Mouse (Mus musculus) heart, embryonic 14.5 days (tissue): ENCODE measurements at regions not wholly inside any gene's neighbourhood (a gene's known extent, or its start where the extent isn't known, plus 50 kb on each side); places are given as distances from the start of the nearest gene placed in this dataset.

Experiments
- ATAC-seq: fragments of 200-750 bp; cut with Nextera tagmentation; 2 replicates; pipeline ENCODE4 v1.8.0; 2017; ENCODE audit warnings: low read depth, moderate TSS enrichment; ENCODE audit not compliant: insufficient number of reproducible peaks, insufficient read depth, low FRiP score
- H3K27ac ChIP-seq, 2 experiments: fragments of 200-500 bp in 1 of 2; fragments of 300-500 bp in 1 of 2; sonication (generic) in 1 of 2; replicated peaks in 1 of 2; 2 replicates each; pipeline ENCODE4 v1.5.1; 2012 to 2014; ENCODE audit warnings: low read depth in 2 of 2, low read length in 2 of 2, control low read depth in 1 of 2, mild to moderate bottlenecking in 1 of 2, mixed read lengths in 1 of 2; ENCODE audit not compliant: control insufficient read depth in 1 of 2, insufficient read depth in 1 of 2
- H3K27me3 ChIP-seq: fragments of 300-500 bp; sonication (generic); 2 replicates; pipeline ENCODE4 v1.6.1; 2014; ENCODE audit warnings: mild to moderate bottlenecking, low read length, control low read depth; ENCODE audit not compliant: control insufficient read depth, insufficient read depth
- H3K36me3 ChIP-seq: fragments of 300-500 bp; sonication (generic); 2 replicates; pipeline ENCODE4 v1.6.1; 2014; ENCODE audit warnings: mild to moderate bottlenecking, control low read depth, low read length, mixed read lengths; ENCODE audit not compliant: control insufficient read depth, insufficient read depth
- H3K4me1 ChIP-seq, 2 experiments: fragments of 200-500 bp in 1 of 2; fragments of 300-500 bp in 1 of 2; sonication (generic) in 1 of 2; 2 replicates each; pipeline ENCODE4 v1.6.1; 2012 to 2014; ENCODE audit warnings: low read length in 2 of 2, control low read depth in 1 of 2, mixed read lengths in 1 of 2; ENCODE audit not compliant: control insufficient read depth in 2 of 2, insufficient read depth in 2 of 2
- H3K4me2 ChIP-seq: fragments of 300-500 bp; sonication (generic); 2 replicates; pipeline ENCODE4 v1.6.1; 2014; ENCODE audit warnings: mild to moderate bottlenecking, low read length
- H3K4me3 ChIP-seq, 2 experiments: fragments of 200-500 bp in 1 of 2; fragments of 300-500 bp in 1 of 2; sonication (generic) in 1 of 2; 2 replicates each; pipeline ENCODE4 v1.5.1; 2012 to 2014; ENCODE audit warnings: low read length in 2 of 2, mild to moderate bottlenecking in 2 of 2, control low read depth in 1 of 2, low read depth in 1 of 2, moderate library complexity in 1 of 2; ENCODE audit not compliant: control insufficient read depth in 1 of 2, insufficient read depth in 1 of 2
- H3K9ac ChIP-seq: fragments of 300-500 bp; sonication (generic); 2 replicates; pipeline ENCODE4 v1.6.1; 2014; ENCODE audit warnings: mild to moderate bottlenecking, low read length
- H3K9me3 ChIP-seq: fragments of 300-500 bp; sonication (generic); 2 replicates; pipeline ENCODE4 v1.6.1; 2016; ENCODE audit warnings: low read length, control low read depth; ENCODE audit not compliant: control insufficient read depth
- WGBS: fragments of 180-500 bp; shearing (Covaris S2); extraction: QIAGEN DNeasy Blood & Tissue Kit; methylation state at CpG from one replicate; pipeline ENCODE4 v1.1.7; 2014; 5-methylcytosine and 5-hydroxymethylcytosine counted together

- no peak overlapping the region for H3K27ac ChIP-seq
- no peaks in the 10 kb centered on the region for H3K36me3 ChIP-seq
- 60% methylated on average over 8 of the region's 8 CpGs for WGBS
- H3K9ac ChIP-seq: no peak overlapping the region
- no peak overlapping the region for H3K4me3 ChIP-seq
- H3K4me1 ChIP-seq: peaks cover 6 to 8% of the 10 kb centered on the region in 2 experiments; a peak in 3 of 4 replicates
- no peaks in the 10 kb centered on the region for H3K9me3 ChIP-seq
- H3K4me2 ChIP-seq: no peak overlapping the region
- H3K27me3 ChIP-seq: no peaks in the 10 kb centered on the region
- no peak for ATAC-seq
Observed at GRCm38 (mm10) chr12:69486903-69487302, 95.9 kb downstream of the Vcpkmt start.

DNA sequence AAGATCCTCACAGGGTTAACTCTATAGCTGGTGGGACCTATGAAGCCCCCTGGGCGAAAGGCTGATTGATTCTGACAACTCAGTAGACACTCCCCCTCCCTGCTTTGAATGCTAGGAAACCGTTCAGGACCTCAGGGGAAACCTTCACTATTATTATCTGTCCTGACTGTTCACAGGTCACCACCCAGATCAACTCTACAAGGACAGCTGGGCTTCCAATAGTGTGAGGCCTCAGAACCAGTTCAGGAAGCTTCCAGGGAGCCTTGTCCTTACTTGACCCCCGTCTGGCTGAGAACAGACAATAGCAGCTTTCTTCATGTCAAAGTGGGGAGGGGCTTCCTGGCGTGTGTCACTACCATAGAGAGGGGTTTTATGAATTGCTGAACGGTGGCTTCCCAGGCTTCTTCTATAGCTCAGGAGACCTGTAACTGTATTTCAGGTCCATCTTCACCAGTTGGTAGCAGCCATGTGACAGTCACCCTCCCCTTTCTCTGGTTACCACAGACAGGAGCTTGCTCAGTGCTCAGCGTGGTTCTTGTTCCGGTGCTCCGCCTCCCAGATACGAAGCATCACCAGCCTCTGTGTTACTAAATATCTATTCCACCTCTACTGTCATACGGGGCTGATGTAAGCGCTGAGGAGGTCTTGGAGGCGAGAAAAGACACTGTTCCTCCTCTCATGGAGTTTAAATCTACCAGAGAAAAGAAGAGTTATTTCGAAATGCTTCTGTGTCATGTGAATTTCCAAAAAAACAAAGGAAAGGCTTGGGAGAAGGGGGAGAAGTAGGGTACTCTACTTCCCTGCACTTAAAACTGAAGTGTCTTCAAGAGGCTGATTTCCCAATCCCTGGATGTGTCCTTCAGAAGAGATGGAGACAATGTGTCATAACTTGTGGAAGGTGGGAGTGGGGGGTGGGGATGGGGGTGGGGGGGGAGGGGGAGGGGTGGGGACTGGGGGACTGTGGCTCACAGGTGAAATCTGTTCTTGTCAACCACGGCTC, 96.9 kb downstream of the Vcpkmt start:
- Histone ChIP-seq H3K9ac (no peak overlapping the region), H3K36me3 (no peaks in the 10 kb centered on the region), H3K4me3 (no peak overlapping the region), H3K4me2 (peak overlapping the region; percentile 41), H3K27me3 (no peaks in the 10 kb centered on the region), H3K4me1 (peaks cover 6 to 8% of the 10 kb centered on the region in 2 experiments; a peak in 3 of 4 replicates), H3K27ac (no peak overlapping the region), H3K9me3 (no peaks in the 10 kb centered on the region)
- ATAC-seq: no peak; the same call in 1 of the 2 replicates
- WGBS: 33% methylated on average over 14 of the region's 14 CpGs

GRCm38 (mm10) chr12:69481420-69481819, 101.4 kb downstream of the Vcpkmt start:
- ATAC-seq: no peak
- H3K27ac ChIP-seq: no peak overlapping the region
- H3K9me3 ChIP-seq: no peaks in the 10 kb centered on the region
- no peak overlapping the region for H3K9ac ChIP-seq
- H3K36me3 ChIP-seq: no peaks in the 10 kb centered on the region
- no peaks in the 10 kb centered on the region for H3K27me3 ChIP-seq
- peaks cover 11 to 15% of the 10 kb centered on the region in 2 experiments for H3K4me1 ChIP-seq
- H3K4me3 ChIP-seq: no peak overlapping the region
- WGBS: 83% methylated on average over 3 of the region's 3 CpGs
- no peak overlapping the region for H3K4me2 ChIP-seq

DNA sequence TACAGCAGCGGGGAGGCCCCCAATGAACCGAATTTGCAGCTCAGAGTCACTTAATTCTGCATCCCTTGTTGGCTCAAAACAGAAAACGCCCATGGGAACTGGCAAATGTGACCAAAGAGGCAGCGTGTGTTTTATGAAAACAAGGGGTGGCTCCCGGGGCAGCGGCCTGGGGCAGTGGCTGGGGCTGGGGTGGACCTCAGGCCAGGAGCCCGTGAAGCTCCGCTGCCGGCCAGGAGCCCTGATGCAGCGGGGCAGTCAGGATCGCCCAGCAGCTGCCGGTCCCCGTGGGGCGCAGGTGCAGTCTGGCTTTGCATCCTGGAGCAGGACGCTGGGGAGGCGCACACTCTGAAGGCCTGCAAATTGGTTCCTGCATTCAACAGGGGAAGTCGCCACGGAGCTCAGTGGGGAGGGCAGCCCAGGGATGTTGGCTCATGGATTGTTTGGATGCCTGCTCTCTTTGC, 104.4 kb upstream of the Gm9887 start:
- H3K4me3 ChIP-seq: peak overlapping the region in 1 of 2 experiments; percentile 13; a peak in 1 of 4 replicates
- H3K27ac ChIP-seq: no peak overlapping the region
- H3K4me2 ChIP-seq: peak overlapping the region; percentile 54
- WGBS: 22% methylated on average over 18 of the region's 18 CpGs
- H3K9me3 ChIP-seq: no peaks in the 10 kb centered on the region
- no peaks in the 10 kb centered on the region for H3K27me3 ChIP-seq
- no peak overlapping the region for H3K9ac ChIP-seq
- ATAC-seq: no peak
- peaks cover 23 to 33% of the 10 kb centered on the region in 2 experiments for H3K4me1 ChIP-seq
- no peaks in the 10 kb centered on the region for H3K36me3 ChIP-seq

DNA sequence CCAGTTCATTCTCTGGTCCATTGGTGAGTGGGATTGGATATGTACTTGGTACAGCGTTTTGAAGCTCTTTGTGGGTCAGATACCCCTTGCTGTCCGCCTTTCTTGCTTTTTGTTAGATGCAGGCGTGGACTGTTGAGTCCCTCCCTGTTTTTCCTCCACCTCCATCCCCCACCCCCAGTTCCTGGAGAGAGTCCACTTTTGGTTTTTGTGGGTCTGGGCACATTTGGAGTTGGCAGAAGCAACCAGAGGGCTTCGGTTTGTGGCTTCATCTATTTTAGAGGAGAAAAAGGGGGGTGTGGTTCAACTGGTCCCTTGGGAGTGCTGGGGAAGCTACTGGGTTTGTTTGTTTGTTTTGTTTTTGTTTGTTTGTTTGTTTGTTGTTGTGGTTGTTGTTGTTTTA, 103.9 kb upstream of the Gm9887 start:
- H3K9ac ChIP-seq: no peak overlapping the region
- H3K4me3 ChIP-seq: no peak overlapping the region
- WGBS: 88% methylated on average over 4 of the region's 4 CpGs
- H3K36me3 ChIP-seq: no peaks in the 10 kb centered on the region
- ATAC-seq: no peak
- H3K9me3 ChIP-seq: no peaks in the 10 kb centered on the region
- H3K4me2 ChIP-seq: no peak overlapping the region
- H3K27ac ChIP-seq: no peak overlapping the region
- no peaks in the 10 kb centered on the region for H3K27me3 ChIP-seq
- peaks cover 23 to 33% of the 10 kb centered on the region in 2 experiments for H3K4me1 ChIP-seq

- Histone ChIP-seq H3K4me1 (peaks cover 23 to 33% of the 10 kb centered on the region in 2 experiments), H3K9me3 (no peaks in the 10 kb centered on the region), H3K36me3 (no peaks in the 10 kb centered on the region), H3K9ac (no peak overlapping the region), H3K4me3 (no peak overlapping the region), H3K4me2 (no peak overlapping the region), H3K27ac (no peak overlapping the region), H3K27me3 (no peaks in the 10 kb centered on the region)
- ATAC-seq: no peak; the same call in none of the 2 replicates
- 69% methylated on average over 17 of the region's 17 CpGs for WGBS
Observed at GRCm38 (mm10) chr12:69474916-69475661, 102.8 kb upstream of the Gm9887 start.

GRCm38 (mm10) chr12:69474141-69474915, 102.1 kb upstream of the Gm9887 start:
- Histone ChIP-seq H3K4me2 (no peak overlapping the region), H3K4me3 (no peak overlapping the region), H3K4me1 (peaks cover 23 to 33% of the 10 kb centered on the region in 2 experiments), H3K27me3 (no peaks in the 10 kb centered on the region), H3K36me3 (no peaks in the 10 kb centered on the region), H3K9ac (no peak overlapping the region), H3K9me3 (no peaks in the 10 kb centered on the region), H3K27ac (no peak overlapping the region)
- no peak for ATAC-seq
- WGBS: 64% methylated on average over 14 of the region's 14 CpGs
